Mouse (Mus musculus) thymus, adult 2 months (tissue): ENCODE data around the gene Fads1.

ENCODE experiments used
- CTCF ChIP-seq: fragments of 200-500 bp; IDR thresholded peaks from 2 replicates; pipeline ENCODE4 v1.5.1; 2012; ENCODE audit warnings: mild to moderate bottlenecking, control low read depth, low read length, moderate library complexity, borderline replicate concordance; ENCODE audit not compliant: control insufficient read depth, poor library complexity, insufficient read depth; ENCODE audit errors: extremely low read depth
- POLR2A ChIP-seq: fragments of 200-500 bp; IDR thresholded peaks from 2 replicates; pipeline ENCODE4 v1.6.1; 2012; ENCODE audit warnings: mild to moderate bottlenecking, low read length, control low read depth, moderate library complexity; ENCODE audit not compliant: control insufficient read depth, poor library complexity, insufficient read depth; ENCODE audit errors: extremely low read depth

GRCm38 (mm10) chr19:10167112-10167511, 15.6 kb upstream of the Fads1 start:
- TF ChIP-seq POLR2A (no peak), CTCF (no peak)
